Mouse (Mus musculus): Measurements from ENCODE around the gene Ubtd1. TPM values are rescaled to one million over a fixed set of nuclear protein-coding genes. Genes with fewer than 3 reads are reported as not detected.

Ubtd1 gene
- total RNA-seq, 2 experiments from 2014 or later, result 22.3 to 23.8 TPM

GRCm38 (mm10) chr19:42016840-42017239 is 35.3 kb downstream of the Ubtd1 start:
- peak; percentile 65 for DNase-seq (ENCODE audit: low spot score)
- intact Hi-C loops (cut with DNase I), result loop anchor here (2.0 kb wide), 1 partner anchor 34 kb away; no protein-coding TSS in a partner anchor

DNA sequence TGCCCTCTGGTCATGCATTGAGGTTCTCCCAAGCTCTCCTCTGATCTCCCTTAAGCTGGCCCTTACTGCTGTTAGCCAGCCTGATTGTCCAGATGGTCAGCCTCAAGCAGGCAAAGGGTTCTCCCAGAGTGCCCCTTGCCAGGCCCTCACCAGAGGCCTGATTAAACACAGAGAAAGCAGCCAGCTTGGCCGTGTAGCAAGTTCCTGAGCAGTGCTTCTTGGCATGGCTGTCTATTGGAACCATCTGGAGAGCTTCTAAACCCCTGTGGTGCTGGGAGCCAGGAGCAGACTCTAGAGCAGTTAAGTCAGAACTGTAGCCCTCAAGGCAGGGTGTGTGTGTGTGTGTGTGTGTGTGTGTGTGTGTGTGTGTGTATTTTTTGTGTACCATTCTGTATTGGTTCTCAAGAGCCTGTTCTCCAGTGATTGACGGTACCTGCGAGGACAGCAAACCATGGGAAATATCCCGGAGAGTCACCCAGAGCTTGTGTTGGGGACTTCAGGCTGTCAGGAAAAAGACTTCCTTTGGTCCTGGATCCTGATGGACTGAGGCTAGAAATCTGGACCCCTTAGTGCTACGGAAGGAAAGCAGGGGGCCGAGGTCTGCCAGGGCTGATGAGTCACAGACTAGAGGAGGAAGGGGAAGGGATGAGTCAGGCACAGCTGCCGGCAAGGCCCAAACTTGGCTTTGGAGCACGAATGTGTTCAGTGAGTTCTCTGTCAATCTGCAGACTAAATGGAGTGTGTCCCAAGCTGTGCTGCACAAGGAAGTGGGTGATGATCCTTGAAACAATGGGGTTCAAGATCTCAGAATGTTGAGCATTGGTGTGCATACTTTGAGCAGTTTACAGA is 36.1 kb downstream of the Ubtd1 start:
- intact Hi-C loops (cut with DNase I), result loop anchor here (2.0 kb wide), 1 partner anchor 35 kb away; no protein-coding TSS in a partner anchor
- peak; percentile 80 for DNase-seq (ENCODE audit: low spot score)

- intact Hi-C loops (cut with DNase I), result no loop called here
- no peak for DNase-seq (ENCODE audit: low spot score)
Observed at GRCm38 (mm10) chr19:42019011-42019522, 37.5 kb downstream of the Ubtd1 start.

DNA sequence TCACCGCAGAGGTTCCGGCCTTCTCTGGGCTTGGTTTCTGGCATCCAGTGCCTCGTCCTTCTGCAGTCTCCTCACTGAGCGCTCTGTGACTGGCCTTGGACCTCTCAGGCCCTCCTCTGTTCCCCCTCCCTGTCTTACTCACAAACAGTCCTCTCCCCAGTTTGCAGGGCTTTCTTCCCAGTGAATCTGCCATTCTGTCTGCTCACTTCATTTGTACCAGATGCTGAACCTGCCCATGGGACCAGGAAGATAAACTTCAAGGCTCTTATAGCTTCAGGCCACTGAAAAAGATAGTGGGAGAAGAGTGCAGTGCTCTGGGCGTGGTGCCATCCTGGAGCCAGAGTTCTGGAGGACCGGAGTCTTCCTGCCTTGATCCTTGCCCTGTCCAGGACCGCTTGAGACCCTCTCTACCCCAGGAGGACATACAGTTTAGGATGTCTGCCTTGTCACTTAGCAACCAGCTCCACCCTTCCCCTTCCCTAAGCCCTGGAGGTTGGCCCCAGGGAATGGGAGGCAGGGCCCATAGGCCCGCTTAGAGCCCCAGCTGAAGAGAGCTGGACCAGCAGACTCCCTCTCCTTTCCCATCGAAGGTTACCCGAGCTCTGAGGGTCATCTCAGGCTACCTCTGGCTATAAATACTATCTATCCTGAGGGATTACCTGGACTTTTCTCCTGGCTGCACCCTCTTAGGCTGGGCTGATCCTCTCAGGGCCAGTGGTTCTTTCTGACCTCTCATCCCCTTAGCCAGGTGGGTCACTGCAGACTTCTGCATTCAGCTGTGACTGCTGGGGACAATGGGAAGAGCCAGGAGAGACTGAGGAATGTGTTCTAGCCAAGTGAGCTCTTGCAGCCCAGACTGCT is 40.3 kb downstream of the Ubtd1 start:
- DNase-seq (ENCODE audit: low spot score), result no peak

DNA sequence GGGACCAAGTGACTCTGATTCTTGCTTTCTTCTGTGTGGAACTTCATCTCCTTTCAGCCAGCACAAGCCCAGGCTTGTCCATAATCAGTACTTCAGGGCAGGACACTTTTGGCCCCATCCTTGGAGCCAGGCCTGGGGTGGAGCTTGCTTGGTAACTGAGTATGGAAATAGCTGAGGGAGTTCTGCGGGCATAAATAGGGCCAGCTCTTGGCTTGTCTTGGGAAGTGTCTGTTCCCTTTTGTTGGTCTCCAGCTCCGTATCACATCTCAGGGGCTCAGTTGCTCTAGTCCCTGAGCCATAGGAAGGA is 40.9 kb downstream of the Ubtd1 start:
- intact Hi-C loops (cut with DNase I), result no loop called here
- DNase-seq (ENCODE audit: low spot score), result no peak

More for the DNA sequence above, 40.3 kb downstream of the Ubtd1 start:
- intact Hi-C loops (cut with DNase I), result no loop called here

- DNase-seq (ENCODE audit: low spot score), result peak; percentile 69
- intact Hi-C loops (cut with DNase I), result loop anchor here (2.0 kb wide), 1 partner anchor 127 kb away; no protein-coding TSS in a partner anchor
Observed at GRCm38 (mm10) chr19:42026158-42026557, 44.6 kb downstream of the Ubtd1 start.

- no peak for DNase-seq (ENCODE audit: low spot score)
Observed at GRCm38 (mm10) chr19:42031112-42031511, 49.5 kb downstream of the Ubtd1 start.

GRCm38 (mm10) chr19:42033611-42034010 is 52.0 kb downstream of the Ubtd1 start:
- no peak for DNase-seq (ENCODE audit: low spot score)
- intact Hi-C loops (cut with DNase I), result loop anchor here (2.0 kb wide), 2 partner anchors 35 to 133 kb away; no protein-coding TSS in a partner anchor

More at GRCm38 (mm10) chr19:42031112-42031511, 49.5 kb downstream of the Ubtd1 start:
- intact Hi-C loops (cut with DNase I), result no loop called here

- no peak for DNase-seq (ENCODE audit: low spot score)
- intact Hi-C loops (cut with DNase I), result loop anchor here (2.0 kb wide), 2 partner anchors 35 to 133 kb away; no protein-coding TSS in a partner anchor
Observed at GRCm38 (mm10) chr19:42034146-42034775, 52.7 kb downstream of the Ubtd1 start.

- no peak for DNase-seq (ENCODE audit: low spot score)
- intact Hi-C loops (cut with DNase I), result loop anchor here (2.0 to 5.0 kb wide), 3 partner anchors 34 to 132 kb away; no protein-coding TSS in a partner anchor
Observed at GRCm38 (mm10) chr19:42034881-42035455, 53.4 kb downstream of the Ubtd1 start.

- DNase-seq (ENCODE audit: low spot score), result peak; percentile 56
- intact Hi-C loops (cut with DNase I), result loop anchor here (2.0 to 5.0 kb wide), 3 partner anchors 33 to 131 kb away; no protein-coding TSS in a partner anchor
Observed at GRCm38 (mm10) chr19:42035456-42036248, 54.1 kb downstream of the Ubtd1 start, which contains the start of gene Ankrd2. Ankrd2 (plus strand) TSS chr19:42036000.

DNA sequence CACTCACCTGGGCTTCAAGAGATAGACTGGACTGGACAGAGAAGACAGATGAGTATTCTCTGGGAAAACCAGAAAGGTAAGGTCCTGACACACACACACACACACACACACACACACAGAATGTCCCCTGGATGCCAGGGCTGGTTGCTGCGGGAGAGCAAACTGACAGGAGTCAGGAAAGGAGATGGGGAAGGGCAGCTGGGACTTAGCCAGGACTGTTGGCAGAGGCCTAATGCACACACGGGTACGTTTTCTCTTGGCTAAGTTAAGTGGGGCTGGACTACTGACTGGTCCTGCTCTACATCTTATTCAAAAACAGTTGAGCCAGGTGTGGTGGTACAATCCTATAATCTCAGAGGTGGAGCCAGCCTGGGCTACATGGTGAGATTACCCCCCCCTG is 54.8 kb downstream of the Ubtd1 start:
- no peak for DNase-seq (ENCODE audit: low spot score)
- intact Hi-C loops (cut with DNase I), result loop anchor here (5.0 kb wide), 1 partner anchor 116 kb away; no protein-coding TSS in a partner anchor

DNA sequence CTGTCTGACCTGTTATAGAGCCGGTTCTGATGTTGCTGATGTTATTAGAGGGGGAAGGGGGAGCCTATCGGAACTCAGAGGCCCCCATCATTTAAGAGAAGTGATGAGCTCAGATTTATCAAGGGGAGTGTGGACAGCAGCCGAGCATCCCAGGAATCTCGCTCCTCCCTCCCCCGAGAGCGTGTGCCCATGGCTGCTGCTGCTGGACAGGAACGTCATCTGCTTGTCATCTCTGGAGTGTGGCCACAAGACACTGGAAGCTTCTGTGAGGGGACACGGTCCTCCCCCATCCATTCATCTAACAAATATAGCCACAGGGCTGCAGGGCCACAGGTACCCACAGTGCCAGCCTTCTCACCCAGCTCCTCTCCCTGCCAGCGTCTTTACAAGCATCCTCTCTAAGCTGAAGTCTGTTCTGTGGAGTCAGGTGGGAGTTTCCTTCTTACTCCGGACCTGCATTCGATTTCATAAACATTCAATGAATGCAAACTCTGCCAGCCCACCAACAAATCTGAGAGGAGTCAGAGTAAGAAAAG is 55.7 kb downstream of the Ubtd1 start:
- intact Hi-C loops (cut with DNase I), result loop anchor here (5.0 kb wide), 1 partner anchor 115 kb away; no protein-coding TSS in a partner anchor
- no peak for DNase-seq (ENCODE audit: low spot score)

GRCm38 (mm10) chr19:42038310-42038709 is 56.7 kb downstream of the Ubtd1 start:
- intact Hi-C loops (cut with DNase I), result loop anchor here (5.0 kb wide), 1 partner anchor 114 kb away; no protein-coding TSS in a partner anchor
- no peak for DNase-seq (ENCODE audit: low spot score)

GRCm38 (mm10) chr19:42043988-42044387 is 62.4 kb downstream of the Ubtd1 start:
- intact Hi-C loops (cut with DNase I), result no loop called here
- DNase-seq (ENCODE audit: low spot score), result no peak

DNA sequence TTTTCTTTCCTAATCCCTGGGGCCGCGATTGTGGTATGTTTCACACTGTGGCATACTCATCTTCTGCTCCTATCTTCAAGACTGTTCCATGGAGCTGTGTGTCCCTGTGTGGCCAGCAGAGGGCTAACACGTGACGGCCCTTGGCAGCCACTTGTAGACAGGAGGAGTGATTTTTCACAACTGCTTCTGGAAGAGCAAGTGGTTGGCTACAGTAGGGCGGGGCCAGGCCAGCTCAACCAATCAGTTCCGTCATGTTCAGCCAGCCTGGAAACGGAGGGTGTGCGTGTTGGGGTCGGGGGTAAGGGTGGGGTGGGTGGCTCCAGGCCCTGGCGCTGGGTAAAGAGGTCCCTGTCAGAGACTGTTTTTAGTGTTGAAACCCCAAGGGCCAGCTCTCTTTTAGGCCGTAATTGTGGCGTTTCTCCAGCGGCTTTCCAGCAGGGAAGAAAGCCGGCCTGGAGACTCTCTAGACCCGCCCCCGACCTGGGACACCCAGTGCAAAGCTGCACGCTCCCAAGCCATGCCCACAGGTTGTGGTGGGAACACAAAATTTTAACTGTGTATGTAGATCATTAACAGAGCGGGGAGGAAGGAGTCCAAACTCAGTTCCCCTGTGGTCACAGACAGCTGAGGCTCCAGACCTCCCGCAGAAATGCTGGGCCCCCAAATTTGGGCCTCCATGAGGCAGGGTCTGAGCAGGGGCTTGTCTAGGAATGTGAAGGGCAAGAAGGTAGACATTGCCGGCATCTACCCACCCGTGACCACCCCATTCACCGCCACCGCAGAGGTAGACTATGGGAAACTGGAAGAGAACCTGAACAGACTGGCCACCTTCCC is 63.9 kb downstream of the Ubtd1 start, which contains the start of gene Hoga1:
Gene Hoga1 (plus strand): TSS at position 342 of the 834 bp plus-strand sequence.
- peak; percentile 75 for DNase-seq (ENCODE audit: low spot score)
- intact Hi-C loops (cut with DNase I), result no loop called here

DNA sequence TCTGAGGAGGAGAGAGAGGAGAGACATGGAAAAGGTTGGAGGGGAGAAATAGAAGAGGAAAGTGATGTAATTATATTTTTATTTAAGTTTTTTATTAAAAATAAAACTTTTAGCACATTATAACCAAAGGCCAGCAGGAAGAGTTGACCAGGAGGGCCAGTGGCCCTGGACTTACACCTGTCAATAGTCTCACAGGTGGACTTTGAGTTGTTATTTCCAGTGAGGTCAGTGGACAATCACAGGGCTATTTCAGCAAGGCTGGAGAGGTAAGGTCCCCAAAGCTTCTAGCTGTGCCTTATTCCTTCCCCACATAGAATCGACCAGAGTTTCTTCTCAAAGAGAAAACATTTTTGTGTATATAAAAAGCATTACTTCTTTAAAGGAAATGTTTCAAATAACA is 68.7 kb downstream of the Ubtd1 start:
- no peak for DNase-seq (ENCODE audit: low spot score)
- intact Hi-C loops (cut with DNase I), result no loop called here
